15 mouse cellular contexts compared by ENCODE assay signal in genomic region chr14:105905509-105905908, GRCm38 (mm10).
"Had no signal": no experiment of that assay in that cellular context is flagged by ENCODE, and none has a peak within 500 bp of the region (broad histone marks: within the 10 kb centered on the region; RNA-seq: fewer than 3 reads in every experiment).

No protein-coding gene starts in this region.

- H3K4me2 ChIP-seq: liver, embryonic 13.5 days; liver, embryonic 15.5 days; lung, embryonic 15.5 days; midbrain, embryonic 13.5 days; midbrain, embryonic 15.5 days; neural tube, embryonic 12.5 days had no signal

- H3K27me3 ChIP-seq: liver, embryonic 13.5 days; liver, embryonic 15.5 days; lung, embryonic 15.5 days; megakaryocyte, embryonic 14.5 days; midbrain, embryonic 13.5 days; midbrain, embryonic 15.5 days; neural tube, embryonic 12.5 days had no signal

- H3K4me1 ChIP-seq: liver, embryonic 13.5 days; liver, embryonic 15.5 days; lung, embryonic 15.5 days; megakaryocyte, embryonic 14.5 days; midbrain, embryonic 13.5 days; midbrain, embryonic 15.5 days; neural tube, embryonic 12.5 days had no signal

- DNase-seq: liver, embryonic 13.5 days; liver, postnatal 0 days; lung, adult 2 months; lung, postnatal 10 days; lung, postnatal 4 days; right cerebral cortex, postnatal 14 days; thymus, adult 18-20 months; thymus, postnatal 14 days; thymus, postnatal 36 days had no signal

- H3K36me3 ChIP-seq: liver, embryonic 13.5 days; liver, embryonic 15.5 days; lung, embryonic 15.5 days; midbrain, embryonic 13.5 days; midbrain, embryonic 15.5 days; neural tube, embryonic 12.5 days had no signal

- H3K4me3 ChIP-seq: liver, embryonic 13.5 days; liver, embryonic 15.5 days; lung, embryonic 15.5 days; megakaryocyte, embryonic 14.5 days; midbrain, embryonic 13.5 days; midbrain, embryonic 15.5 days; neural tube, embryonic 12.5 days had no signal

- ATAC-seq: liver, postnatal 0 days; midbrain, embryonic 13.5 days; midbrain, embryonic 15.5 days had no signal

- H3K9me3 ChIP-seq: liver, embryonic 13.5 days; liver, embryonic 15.5 days; lung, embryonic 15.5 days; megakaryocyte, embryonic 14.5 days; midbrain, embryonic 13.5 days; midbrain, embryonic 15.5 days; neural tube, embryonic 12.5 days had no signal

- H3K9ac ChIP-seq: liver, embryonic 13.5 days; liver, embryonic 15.5 days; liver, postnatal 0 days; lung, embryonic 15.5 days; midbrain, embryonic 13.5 days; midbrain, embryonic 15.5 days; neural tube, embryonic 12.5 days had no signal

- H3K27ac ChIP-seq: liver, embryonic 13.5 days; liver, embryonic 15.5 days; lung, embryonic 15.5 days; midbrain, embryonic 13.5 days; midbrain, embryonic 15.5 days; neural tube, embryonic 12.5 days had no signal
